ENCODE assay signal across 27 mouse cellular contexts in genomic region chr1:106523009-106523408, GRCm38 (mm10).
DNase-seq lines count a peak whose midpoint lies in the region; ATAC-seq and TF ChIP-seq lines count a peak whose summit lies in the region.
"Had no signal": no experiment of that assay in that cellular context is flagged by ENCODE, and none has a peak within 500 bp of the region (broad histone marks: within the 10 kb centered on the region; RNA-seq: fewer than 3 reads in every experiment).

No protein-coding gene starts in this region.

- peaks cover 2 to 8% of the 10 kb centered on the region in 2 experiments; a peak in 2 of 4 replicates for H3K4me1 ChIP-seq in CH12.LX (ENCODE audit: control insufficient read depth in 1 of 2, insufficient read depth in 2 of 2)
- H3K4me1 ChIP-seq: embryonic facial prominence, embryonic 10.5 days; embryonic facial prominence, embryonic 13.5 days; forebrain, embryonic 13.5 days; hindbrain, embryonic 10.5 days; hindbrain, embryonic 13.5 days; intestine, embryonic 15.5 days had no signal

- in situ Hi-C loops in CH12.LX (cut with MboI; ENCODE audit: low pct_ligation_motif_present, low pct_unique_long_range_greater_than_20kb, low sequenced_read_pairs): loop anchor here (5.0 to 10.0 kb wide), 2 partner anchors 98 to 189 kb away; partner anchors contain the start of gene Bcl2

- H3K36me3 ChIP-seq in CH12.LX (replicated peaks in 1 of 2; ENCODE audit: control insufficient read depth in 1 of 2, insufficient read depth in 1 of 2, low read length in 1 of 2): no peaks in the 10 kb centered on the region
- H3K36me3 ChIP-seq: embryonic facial prominence, embryonic 10.5 days; embryonic facial prominence, embryonic 13.5 days; forebrain, embryonic 10.5 days; G1E; heart, embryonic 12.5 days; heart, embryonic 15.5 days; hindbrain, embryonic 10.5 days; hindbrain, embryonic 13.5 days; intestine, embryonic 15.5 days had no signal

- no peak overlapping the region for H3K4me3 ChIP-seq in CH12.LX (replicated peaks in 1 of 3; ENCODE audit: low read depth in 2 of 3, low read length in 2 of 3, poor library complexity in 1 of 3)
- H3K4me3 ChIP-seq: embryonic facial prominence, embryonic 10.5 days; embryonic facial prominence, embryonic 13.5 days; erythroblast, embryonic 14.5 days; forebrain, embryonic 10.5 days; forebrain, embryonic 13.5 days; heart, embryonic 12.5 days; heart, embryonic 15.5 days; hindbrain, embryonic 10.5 days; hindbrain, embryonic 13.5 days; intestine, embryonic 15.5 days had no signal

- ATAC-seq in CD4-positive, CD25-positive, alpha-beta regulatory T cell, adult 4 months: peak; percentile 76
- ATAC-seq in megakaryocyte progenitor cell, adult 5-6 weeks (replicated peaks; ENCODE audit: poor library complexity): no peak
- no peak for ATAC-seq in erythroid progenitor cell, adult 5-6 weeks (replicated peaks; ENCODE audit: low FRiP score, poor library complexity, severe bottlenecking)
- ATAC-seq: forebrain, embryonic 13.5 days; forebrain, embryonic 16.5 days; hindbrain, embryonic 16.5 days; Patski had no signal

- no peaks in the 10 kb centered on the region for H3K79me2 ChIP-seq in CH12.LX (replicated peaks; ENCODE audit: control insufficient read depth, extremely low read depth, insufficient read depth, poor library complexity, severe bottlenecking)

- no peak for TF ChIP-seq POLR2A in CH12.LX (IDR thresholded peaks at IDR 0.05; ENCODE audit: low read depth, low read length)

- H3K4me2 ChIP-seq in CH12.LX (ENCODE audit: insufficient read depth, low read depth, poor library complexity, severe bottlenecking): peak overlapping the region; percentile 47
- H3K4me2 ChIP-seq: embryonic facial prominence, embryonic 13.5 days; forebrain, embryonic 13.5 days; heart, embryonic 12.5 days; heart, embryonic 15.5 days; hindbrain, embryonic 13.5 days; intestine, embryonic 15.5 days had no signal

- H3K27me3 ChIP-seq in CH12.LX (replicated peaks): no peaks in the 10 kb centered on the region
- H3K27me3 ChIP-seq: embryonic facial prominence, embryonic 13.5 days; forebrain, embryonic 13.5 days; heart, embryonic 12.5 days; heart, embryonic 15.5 days; hindbrain, embryonic 13.5 days; intestine, embryonic 15.5 days; Patski had no signal

- no peak for TF ChIP-seq CTCF in CH12.LX (conservative IDR thresholded peaks at IDR 0.05 in 1 of 2, IDR thresholded peaks at IDR 0.05 in 1 of 2; ENCODE audit: low read depth in 2 of 2, low read length in 2 of 2)

- H3K9ac ChIP-seq in CH12.LX (ENCODE audit: insufficient read depth, low read depth): peak overlapping the region; percentile 32; the same call in 1 of the 2 replicates
- H3K9ac ChIP-seq: embryonic facial prominence, embryonic 13.5 days; forebrain, embryonic 13.5 days; heart, embryonic 12.5 days; heart, embryonic 15.5 days; hindbrain, embryonic 13.5 days; intestine, embryonic 15.5 days had no signal

- DNase-seq in CH12.LX (ENCODE audit: extremely low read depth): no peak
- DNase-seq in induced T-regulatory cell, adult 2 months (ENCODE audit: low read depth): peak; percentile 52
- DNase-seq in kidney, postnatal 36 days: no peak
- DNase-seq: adrenal gland, adult 8-10 months; adrenal gland, postnatal 25 days; cerebellum, adult 11-12 months; cerebellum, adult 8-10 months; cerebellum, postnatal 10 days; cerebellum, postnatal 36 days; embryo, embryonic 11 days had no signal

- no peak overlapping the region for H3K27ac ChIP-seq in CH12.LX (ENCODE audit: insufficient read depth, low read depth)
- H3K27ac ChIP-seq: embryonic facial prominence, embryonic 10.5 days; forebrain, embryonic 10.5 days; forebrain, embryonic 13.5 days; heart, embryonic 15.5 days; hindbrain, embryonic 10.5 days; hindbrain, embryonic 13.5 days; intestine, embryonic 15.5 days had no signal

- TF ChIP-seq RAD21 in CH12.LX (IDR thresholded peaks at IDR 0.05; ENCODE audit: low read depth, low read length): no peak

- no peak for TF ChIP-seq EP300 in CH12.LX (IDR thresholded peaks at IDR 0.05; ENCODE audit: low read length)

- H3K9me3 ChIP-seq in CH12.LX (replicated peaks; ENCODE audit: low read length): no peaks in the 10 kb centered on the region
- H3K9me3 ChIP-seq: embryonic facial prominence, embryonic 10.5 days; embryonic facial prominence, embryonic 13.5 days; forebrain, embryonic 10.5 days; forebrain, embryonic 13.5 days; G1E; heart, embryonic 12.5 days; heart, embryonic 15.5 days; hindbrain, embryonic 10.5 days; hindbrain, embryonic 13.5 days; intestine, embryonic 15.5 days had no signal

- dilution Hi-C loops in CH12.LX (cut with MboI; ENCODE audit: extremely low pct_ligation_motif_present, extremely low pct_unique_long_range_greater_than_20kb, low sequenced_read_pairs): no loop called here

TF ChIP-seq in CH12.LX, 34 proteins besides CTCF, POLR2A, EP300 and RAD21:
- TF ChIP-seq TCF12 (IDR thresholded peaks at IDR 0.05; ENCODE audit: low read depth, low read length): no peak
TF ChIP-seq in CH12.LX: peak in this region for 0.
